Comparison of ENCODE assay signal across 10 mouse cellular contexts in the genomic region with DNA sequence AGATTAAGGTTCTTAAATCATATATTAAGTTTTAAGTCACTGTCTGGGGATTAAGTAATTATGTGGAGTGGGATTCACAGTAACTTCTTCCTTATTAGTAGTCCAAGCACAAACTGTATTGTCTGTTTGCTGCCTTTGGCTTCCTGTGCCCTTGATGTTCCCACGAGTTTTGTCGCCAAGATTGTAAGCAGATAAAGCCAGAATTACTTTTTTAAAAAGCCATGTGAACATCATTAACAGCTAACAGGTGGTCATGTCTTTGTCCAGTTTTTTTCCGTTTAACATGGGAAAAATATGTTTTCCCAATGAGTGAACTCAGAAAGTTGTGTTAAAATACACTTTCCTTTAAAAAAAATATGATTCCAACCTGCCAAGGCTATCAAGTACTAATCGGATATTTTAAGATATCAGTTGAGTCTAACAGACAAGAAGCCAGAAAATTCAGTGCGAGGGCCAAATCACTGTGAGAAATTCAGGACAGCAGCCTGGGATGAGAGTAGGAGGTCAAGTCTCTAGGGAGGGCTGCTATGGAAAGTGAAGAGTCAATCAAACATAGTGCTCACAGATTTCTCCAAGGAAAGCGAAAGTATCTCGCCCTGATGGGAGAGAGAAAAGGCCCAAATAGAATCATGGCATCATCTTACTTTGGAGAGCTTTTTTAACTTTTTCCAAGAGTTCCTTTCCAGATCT.
DNase-seq lines count a peak whose midpoint lies in the region.
"Had no signal": no experiment of that assay in that cellular context is flagged by ENCODE, and none has a peak within 500 bp of the region (broad histone marks: within the 10 kb centered on the region; RNA-seq: fewer than 3 reads in every experiment).

No protein-coding gene starts in this region.

- peak; percentile 47 to 53 for DNase-seq in cerebellum, postnatal 10 days
- DNase-seq in cerebellum, postnatal 4 days (ENCODE audit: low spot score in 2 of 2): no peak
- DNase-seq in kidney, postnatal 36 days: peak; percentile 5 to 8
- DNase-seq in kidney, postnatal 10 days: no peak
- DNase-seq in MN1 (ENCODE audit: low spot score): peak; percentile 20
- DNase-seq in gastrocnemius, postnatal 14 days: peak; percentile 31
- DNase-seq in thymus, postnatal 36 days: no peak
- no peak for DNase-seq in spleen, postnatal 14 days (ENCODE audit: low spot score in 2 of 2)
- DNase-seq: kidney, postnatal 14 days; right cerebral cortex, adult 18-20 months had no signal

- intact Hi-C loops in gastrocnemius, postnatal 14 days (cut with DNase I; ENCODE audit: low total_unique reads): no loop called here

Comparison
In these comparisons a context has a peak if more than half of its experiments do, and no peak if none do; other contexts are left out.
1. DNase-seq: peak in cerebellum, postnatal 10 days (2 of 2), kidney, postnatal 36 days (2 of 2), MN1 (single experiment) and gastrocnemius, postnatal 14 days (single experiment); none in cerebellum, postnatal 4 days (0 of 2), kidney, postnatal 10 days (single experiment), thymus, postnatal 36 days (0 of 2) and spleen, postnatal 14 days (0 of 2).